Comparison of ENCODE assay signal across 11 mouse cellular contexts in genomic region chr6:144917128-144917527, GRCm38 (mm10).
DNase-seq lines count a peak whose midpoint lies in the region; ATAC-seq lines count a peak whose summit lies in the region.
"Had no signal": no experiment of that assay in that cellular context is flagged by ENCODE, and none has a peak within 500 bp of the region (broad histone marks: within the 10 kb centered on the region; RNA-seq: fewer than 3 reads in every experiment).

No protein-coding gene starts in this region.

- peak; percentile 14 for DNase-seq in urinary bladder, postnatal 14 days (ENCODE audit: low spot score)
- DNase-seq in urinary bladder, adult 2 months (ENCODE audit: low spot score), result no peak
- DNase-seq in heart, postnatal 10 days, result peak; percentile 22 to 27
- DNase-seq in adrenal gland, adult 18-20 months (ENCODE audit: low spot score in 2 of 2), result no peak
- DNase-seq in thymus, postnatal 4 days, result no peak
- DNase-seq in adrenal gland, postnatal 10 days, result no peak
- DNase-seq in thymus, postnatal 36 days, result no peak
- DNase-seq: cerebellum, adult 9-10 months; gastrocnemius, adult 2 months had no signal

- no peak overlapping the region for H3K4me3 ChIP-seq in lung, embryonic 15.5 days
- H3K4me3 ChIP-seq: gastrocnemius, adult 2 months; neural tube, embryonic 13.5 days had no signal

- H3K36me3 ChIP-seq in lung, embryonic 15.5 days, result no peaks in the 10 kb centered on the region
- H3K36me3 ChIP-seq: neural tube, embryonic 13.5 days had no signal

- ATAC-seq in lung, embryonic 15.5 days (ENCODE audit: borderline replicate concordance, extremely low read depth, low FRiP score, low TSS enrichment), result peak; percentile 58; the same call in 1 of the 2 replicates

- no peak overlapping the region for H3K4me2 ChIP-seq in lung, embryonic 15.5 days
- H3K4me2 ChIP-seq: neural tube, embryonic 13.5 days had no signal

- WGBS in lung, embryonic 15.5 days, result 14% methylated on average over 8 of the region's 8 CpGs

- H3K27ac ChIP-seq in lung, embryonic 15.5 days, result peak overlapping the region; percentile 46; the same call in 1 of the 2 replicates
- H3K27ac ChIP-seq: gastrocnemius, adult 2 months; neural tube, embryonic 13.5 days had no signal

- H3K9ac ChIP-seq in lung, embryonic 15.5 days, result no peak overlapping the region
- H3K9ac ChIP-seq: neural tube, embryonic 13.5 days had no signal

- H3K4me1 ChIP-seq in lung, embryonic 15.5 days, result peaks cover 11% of the 10 kb centered on the region
- H3K4me1 ChIP-seq: neural tube, embryonic 13.5 days had no signal

- no peaks in the 10 kb centered on the region for H3K9me3 ChIP-seq in lung, embryonic 15.5 days
- H3K9me3 ChIP-seq: neural tube, embryonic 13.5 days had no signal

- H3K27me3 ChIP-seq in lung, embryonic 15.5 days, result no peaks in the 10 kb centered on the region
- H3K27me3 ChIP-seq: neural tube, embryonic 13.5 days had no signal

- intact Hi-C loops in heart, postnatal 10 days (cut with DNase I), result no loop called here

Comparison
In these comparisons a context has a peak if more than half of its experiments do, and no peak if none do; other contexts are left out.
1. DNase-seq: peak in urinary bladder, postnatal 14 days (single experiment) and heart, postnatal 10 days (2 of 2); none in urinary bladder, adult 2 months (single experiment), adrenal gland, adult 18-20 months (0 of 2), thymus, postnatal 4 days (single experiment), adrenal gland, postnatal 10 days (single experiment) and thymus, postnatal 36 days (0 of 2).